Mouse (Mus musculus): Measurements from ENCODE around the gene Map3k6. TPM values are rescaled to one million over a fixed set of nuclear protein-coding genes. Genes with fewer than 3 reads are reported as not detected.

The Map3k6 gene
- total RNA-seq, 2 experiments from 2014 or later: 4.6 to 5.7 TPM

- DNase-seq (ENCODE audit: low spot score in 2 of 2): no peak
Observed at GRCm38 (mm10) chr4:133213268-133213590, 27.4 kb upstream of the Map3k6 start.

- no peak for DNase-seq (ENCODE audit: low spot score in 2 of 2)
Observed at GRCm38 (mm10) chr4:133213661-133214060, 27.0 kb upstream of the Map3k6 start.

- DNase-seq (ENCODE audit: low spot score in 2 of 2): peak; percentile 69
Observed at GRCm38 (mm10) chr4:133217641-133218040, 23.0 kb upstream of the Map3k6 start.

GRCm38 (mm10) chr4:133218745-133219144 is 21.9 kb upstream of the Map3k6 start:
- DNase-seq (ENCODE audit: low spot score in 2 of 2): no peak

- no peak for DNase-seq (ENCODE audit: low spot score in 2 of 2)
Observed at GRCm38 (mm10) chr4:133220656-133221055, 20.0 kb upstream of the Map3k6 start.

- no peak for DNase-seq (ENCODE audit: low spot score in 2 of 2)
Observed at GRCm38 (mm10) chr4:133221701-133222100, 18.9 kb upstream of the Map3k6 start.

GRCm38 (mm10) chr4:133223875-133224274 is 16.7 kb upstream of the Map3k6 start:
- no peak for DNase-seq (ENCODE audit: low spot score in 2 of 2)

GRCm38 (mm10) chr4:133226073-133226472 is 14.5 kb upstream of the Map3k6 start:
- DNase-seq (ENCODE audit: low spot score in 2 of 2): no peak

GRCm38 (mm10) chr4:133227636-133228035 is 13.0 kb upstream of the Map3k6 start:
- DNase-seq (ENCODE audit: low spot score in 2 of 2): no peak

- peak in 1 of 2 experiments; percentile 36 for DNase-seq (ENCODE audit: low spot score in 2 of 2)
Observed at GRCm38 (mm10) chr4:133229582-133229981, 11.0 kb upstream of the Map3k6 start.

GRCm38 (mm10) chr4:133233285-133233976 is 7.2 kb upstream of the Map3k6 start:
- no peak for DNase-seq (ENCODE audit: low spot score in 2 of 2)

- no peak for DNase-seq (ENCODE audit: low spot score in 2 of 2)
Observed at GRCm38 (mm10) chr4:133234771-133235170, 5.8 kb upstream of the Map3k6 start.

- no peak for DNase-seq (ENCODE audit: low spot score in 2 of 2)
Observed at GRCm38 (mm10) chr4:133235415-133235814, 5.2 kb upstream of the Map3k6 start.

GRCm38 (mm10) chr4:133237911-133238310 is 2.7 kb upstream of the Map3k6 start:
- DNase-seq (ENCODE audit: low spot score in 2 of 2): no peak

GRCm38 (mm10) chr4:133240934-133241908 is 603 bp downstream of the Map3k6 start:
- peak; percentile 84 to 90 for DNase-seq (ENCODE audit: low spot score in 2 of 2)

- no peak for DNase-seq (ENCODE audit: low spot score in 2 of 2)
Observed at GRCm38 (mm10) chr4:133241910-133242309, 1.3 kb downstream of the Map3k6 start.

GRCm38 (mm10) chr4:133242710-133243109 is 2.1 kb downstream of the Map3k6 start:
- DNase-seq (ENCODE audit: low spot score in 2 of 2): no peak

- no peak for DNase-seq (ENCODE audit: low spot score in 2 of 2)
Observed at GRCm38 (mm10) chr4:133243538-133243937, 2.9 kb downstream of the Map3k6 start.

- no peak for DNase-seq (ENCODE audit: low spot score in 2 of 2)
Observed at GRCm38 (mm10) chr4:133244289-133244688, 3.7 kb downstream of the Map3k6 start.

- no peak for DNase-seq (ENCODE audit: low spot score in 2 of 2)
Observed at GRCm38 (mm10) chr4:133247072-133247471, 6.5 kb downstream of the Map3k6 start.

GRCm38 (mm10) chr4:133247806-133248449 is 7.3 kb downstream of the Map3k6 start:
- no peak for DNase-seq (ENCODE audit: low spot score in 2 of 2)

GRCm38 (mm10) chr4:133250609-133251008 is 10.0 kb downstream of the Map3k6 start:
- peak; percentile 88 for DNase-seq (ENCODE audit: low spot score in 2 of 2)

All from layer of hippocampus, postnatal 10 days (tissue).